Mouse (Mus musculus): ENCODE measurements around the gene Bnip3. TPM values are rescaled to one million over a fixed set of nuclear protein-coding genes. Genes with fewer than 3 reads are reported as not detected.

Gene Bnip3
- polyA plus RNA-seq, 1 experiment from 2014 or later = 313 TPM

DNA sequence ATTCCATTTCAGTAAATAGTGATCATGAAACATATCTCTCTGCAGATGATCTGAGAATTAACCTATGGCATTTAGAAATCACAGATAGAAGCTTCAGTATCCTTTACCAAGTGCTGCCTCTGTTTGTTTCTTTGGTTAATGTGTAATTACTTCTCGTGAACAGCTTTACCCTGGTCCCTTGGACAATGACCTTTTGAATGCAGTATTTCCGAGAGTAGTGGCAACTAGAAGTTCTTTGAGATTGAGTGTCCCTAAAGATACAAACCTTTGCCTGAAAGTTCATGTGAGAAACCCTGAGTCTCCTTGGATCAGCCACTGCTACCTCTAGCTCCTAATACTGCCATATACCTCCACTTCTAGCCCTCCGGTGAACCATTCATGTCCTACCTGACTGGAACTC is 36.4 kb downstream of the Bnip3 start:
- Histone ChIP-seq H3K27me3 (ENCODE audit: control insufficient read depth, insufficient read depth, low read length) (no peaks in the 10 kb centered on the region), H3K36me3 (ENCODE audit: control insufficient read depth, insufficient read depth, low read length) (peaks cover 100% of the 10 kb centered on the region), H3K27ac (replicated peaks in 1 of 2; ENCODE audit: control insufficient read depth in 1 of 2, insufficient read depth in 1 of 2, low read depth in 2 of 2, low read length in 2 of 2) (no peak overlapping the region), H3K4me1 (ENCODE audit: control insufficient read depth in 2 of 2, insufficient read depth in 2 of 2, low read length in 2 of 2) (no peaks in the 10 kb centered on the region), H3K9me3 (ENCODE audit: control insufficient read depth, low read length) (no peaks in the 10 kb centered on the region), H3K4me2 (ENCODE audit: low read length) (no peak overlapping the region), H3K9ac (ENCODE audit: low read length) (no peak overlapping the region), H3K4me3 (ENCODE audit: control insufficient read depth in 1 of 2, insufficient read depth in 1 of 2, low read depth in 1 of 2, low read length in 2 of 2) (no peak overlapping the region)
- no peak; the same call in 1 of the 2 replicates for ATAC-seq (ENCODE audit: insufficient number of reproducible peaks, insufficient read depth, low FRiP score, low read depth)
- 89% methylated on average over 3 of the region's 3 CpGs for WGBS

DNA sequence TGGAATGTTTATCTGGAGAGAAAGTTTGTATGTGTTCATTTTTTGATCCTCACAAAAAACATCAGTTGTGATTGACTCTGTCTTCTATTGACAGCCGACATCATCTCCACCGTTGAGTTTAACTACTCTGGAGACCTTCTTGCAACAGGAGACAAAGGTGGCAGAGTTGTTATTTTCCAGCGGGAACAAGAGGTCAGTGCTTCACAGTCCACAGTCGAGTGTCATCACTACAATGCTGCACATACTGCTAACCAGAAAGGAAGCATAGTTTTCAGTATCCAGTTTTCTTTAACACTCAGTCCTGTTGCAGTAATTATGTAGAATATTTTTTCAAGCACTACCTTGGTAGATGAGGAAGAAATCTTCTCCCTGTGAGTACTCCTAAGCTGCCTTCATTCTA is 41.0 kb downstream of the Bnip3 start:
- Histone ChIP-seq H3K4me1 (ENCODE audit: control insufficient read depth in 2 of 2, insufficient read depth in 2 of 2, low read length in 2 of 2) (peaks cover 0 to 5% of the 10 kb centered on the region in 2 experiments; a peak in 1 of 4 replicates), H3K27ac (replicated peaks in 1 of 2; ENCODE audit: control insufficient read depth in 1 of 2, insufficient read depth in 1 of 2, low read depth in 2 of 2, low read length in 2 of 2) (no peak overlapping the region)
- WGBS = 90% methylated on average over 4 of the region's 4 CpGs

DNA sequence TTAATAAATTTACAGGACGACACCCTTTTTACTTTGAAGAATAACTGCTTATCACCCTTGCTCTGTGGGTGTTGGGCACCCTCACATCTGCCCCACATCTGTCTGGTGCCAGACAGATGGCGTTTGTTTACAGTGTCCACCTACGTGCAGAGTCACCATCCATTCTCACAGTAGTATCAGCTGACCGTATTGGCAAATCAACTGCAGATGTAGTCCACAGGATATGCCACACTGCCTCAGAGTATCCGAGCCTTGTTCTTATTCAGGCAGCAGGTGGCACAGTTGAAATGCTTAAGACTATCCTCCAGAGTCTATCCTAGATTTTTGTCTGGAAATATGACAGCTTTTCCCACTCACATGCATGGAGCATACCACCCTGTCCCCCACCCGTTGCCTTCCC is 42.0 kb downstream of the Bnip3 start:
- 79% methylated on average over 6 of the region's 6 CpGs for WGBS
- no peak for ATAC-seq (ENCODE audit: insufficient number of reproducible peaks, insufficient read depth, low FRiP score, low read depth)
- no peak overlapping the region for H3K27ac ChIP-seq (replicated peaks in 1 of 2; ENCODE audit: control insufficient read depth in 1 of 2, insufficient read depth in 1 of 2, low read depth in 2 of 2, low read length in 2 of 2)
- H3K36me3 ChIP-seq (ENCODE audit: control insufficient read depth, insufficient read depth, low read length) = peaks cover 62% of the 10 kb centered on the region
- H3K4me3 ChIP-seq (ENCODE audit: control insufficient read depth in 1 of 2, insufficient read depth in 1 of 2, low read depth in 1 of 2, low read length in 2 of 2) = no peak overlapping the region
- no peaks in the 10 kb centered on the region for H3K9me3 ChIP-seq (ENCODE audit: control insufficient read depth, low read length)
- no peaks in the 10 kb centered on the region for H3K27me3 ChIP-seq (ENCODE audit: control insufficient read depth, insufficient read depth, low read length)
- peaks cover 0 to 5% of the 10 kb centered on the region in 2 experiments; a peak in 1 of 4 replicates for H3K4me1 ChIP-seq (ENCODE audit: control insufficient read depth in 2 of 2, insufficient read depth in 2 of 2, low read length in 2 of 2)
- no peak overlapping the region for H3K4me2 ChIP-seq (ENCODE audit: low read length)
- no peak overlapping the region for H3K9ac ChIP-seq (ENCODE audit: low read length)

More for the DNA sequence above, 41.0 kb downstream of the Bnip3 start:
- Histone ChIP-seq H3K9me3 (ENCODE audit: control insufficient read depth, low read length) (no peaks in the 10 kb centered on the region), H3K27me3 (ENCODE audit: control insufficient read depth, insufficient read depth, low read length) (no peaks in the 10 kb centered on the region), H3K9ac (ENCODE audit: low read length) (no peak overlapping the region), H3K4me2 (ENCODE audit: low read length) (no peak overlapping the region), H3K36me3 (ENCODE audit: control insufficient read depth, insufficient read depth, low read length) (peaks cover 70% of the 10 kb centered on the region), H3K4me3 (ENCODE audit: control insufficient read depth in 1 of 2, insufficient read depth in 1 of 2, low read depth in 1 of 2, low read length in 2 of 2) (no peak overlapping the region)
- ATAC-seq (ENCODE audit: insufficient number of reproducible peaks, insufficient read depth, low FRiP score, low read depth) = no peak

DNA sequence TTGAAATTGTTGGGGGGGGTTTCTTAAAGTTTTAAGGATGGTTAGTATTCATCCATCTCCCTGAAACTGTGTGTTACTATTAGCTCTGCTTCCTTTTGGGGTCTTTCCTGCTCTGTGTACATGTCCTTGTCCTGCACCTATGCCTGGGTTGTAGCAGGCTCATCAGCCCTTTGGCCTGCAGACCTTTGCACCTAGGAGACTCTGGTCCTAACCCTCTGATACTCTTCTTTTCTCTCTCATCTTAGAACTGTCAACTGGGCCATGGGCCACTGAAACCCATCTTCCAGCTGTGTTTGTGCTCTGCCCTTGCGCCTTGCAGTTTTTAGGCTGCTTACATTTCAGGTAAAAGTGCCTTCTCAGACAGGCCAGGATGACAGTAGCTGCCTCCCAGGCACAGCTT is 44.5 kb downstream of the Bnip3 start:
- H3K27ac ChIP-seq (replicated peaks in 1 of 2; ENCODE audit: control insufficient read depth in 1 of 2, insufficient read depth in 1 of 2, low read depth in 2 of 2, low read length in 2 of 2) = no peak overlapping the region
- no peak overlapping the region for H3K4me3 ChIP-seq (ENCODE audit: control insufficient read depth in 1 of 2, insufficient read depth in 1 of 2, low read depth in 1 of 2, low read length in 2 of 2)
- no peaks in the 10 kb centered on the region for H3K27me3 ChIP-seq (ENCODE audit: control insufficient read depth, insufficient read depth, low read length)
- peaks cover 48% of the 10 kb centered on the region for H3K36me3 ChIP-seq (ENCODE audit: control insufficient read depth, insufficient read depth, low read length)
- no peak overlapping the region for H3K9ac ChIP-seq (ENCODE audit: low read length)
- 94% methylated on average over 1 of the region's 1 CpGs for whole genome bisulfite sequencing
- ATAC-seq (ENCODE audit: insufficient number of reproducible peaks, insufficient read depth, low FRiP score, low read depth) = no peak
- peaks cover 0 to 5% of the 10 kb centered on the region in 2 experiments; a peak in 1 of 4 replicates for H3K4me1 ChIP-seq (ENCODE audit: control insufficient read depth in 2 of 2, insufficient read depth in 2 of 2, low read length in 2 of 2)
- H3K4me2 ChIP-seq (ENCODE audit: low read length) = no peak overlapping the region
- H3K9me3 ChIP-seq (ENCODE audit: control insufficient read depth, low read length) = no peaks in the 10 kb centered on the region

DNA sequence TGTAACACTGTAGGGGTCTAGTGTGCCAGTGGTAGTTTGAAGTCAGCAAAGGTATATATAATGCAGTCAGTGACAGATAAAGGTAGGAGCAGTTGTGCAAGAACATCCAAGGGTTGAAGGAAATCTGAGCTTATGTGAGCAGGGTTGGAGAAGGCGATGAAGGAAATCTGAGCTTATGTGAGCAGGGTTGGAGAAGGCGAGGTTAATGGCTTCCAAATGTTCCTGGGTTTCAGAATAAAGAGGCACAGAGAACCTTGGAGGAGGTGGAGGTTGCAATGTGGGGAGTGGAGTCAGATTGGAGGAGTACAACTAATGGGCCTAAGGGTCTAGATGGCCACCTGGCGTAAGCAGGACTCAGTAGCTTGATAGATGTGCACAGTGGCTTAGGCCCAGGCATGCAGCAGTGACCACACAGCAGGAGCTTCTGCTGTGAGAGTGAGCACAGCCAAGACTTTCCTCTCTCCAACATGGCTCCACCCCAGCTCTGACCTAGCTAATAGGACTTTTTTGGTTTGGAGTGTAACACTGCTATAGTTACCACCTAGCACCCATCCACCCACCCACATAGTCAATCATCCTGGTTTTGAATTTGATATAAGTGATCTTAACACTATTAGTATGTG is 45.3 kb downstream of the Bnip3 start:
- Histone ChIP-seq H3K36me3 (ENCODE audit: control insufficient read depth, insufficient read depth, low read length) (peaks cover 41% of the 10 kb centered on the region), H3K27ac (replicated peaks in 1 of 2; ENCODE audit: control insufficient read depth in 1 of 2, insufficient read depth in 1 of 2, low read depth in 2 of 2, low read length in 2 of 2) (no peak overlapping the region), H3K9me3 (ENCODE audit: control insufficient read depth, low read length) (no peaks in the 10 kb centered on the region), H3K27me3 (ENCODE audit: control insufficient read depth, insufficient read depth, low read length) (no peaks in the 10 kb centered on the region), H3K9ac (ENCODE audit: low read length) (no peak overlapping the region), H3K4me3 (ENCODE audit: control insufficient read depth in 1 of 2, insufficient read depth in 1 of 2, low read depth in 1 of 2, low read length in 2 of 2) (no peak overlapping the region), H3K4me2 (ENCODE audit: low read length) (no peak overlapping the region), H3K4me1 (ENCODE audit: control insufficient read depth in 2 of 2, insufficient read depth in 2 of 2, low read length in 2 of 2) (peaks cover 0 to 5% of the 10 kb centered on the region in 2 experiments; a peak in 1 of 4 replicates)
- no peak for ATAC-seq (ENCODE audit: insufficient number of reproducible peaks, insufficient read depth, low FRiP score, low read depth)
- WGBS = 92% methylated on average over 3 of the region's 3 CpGs

DNA sequence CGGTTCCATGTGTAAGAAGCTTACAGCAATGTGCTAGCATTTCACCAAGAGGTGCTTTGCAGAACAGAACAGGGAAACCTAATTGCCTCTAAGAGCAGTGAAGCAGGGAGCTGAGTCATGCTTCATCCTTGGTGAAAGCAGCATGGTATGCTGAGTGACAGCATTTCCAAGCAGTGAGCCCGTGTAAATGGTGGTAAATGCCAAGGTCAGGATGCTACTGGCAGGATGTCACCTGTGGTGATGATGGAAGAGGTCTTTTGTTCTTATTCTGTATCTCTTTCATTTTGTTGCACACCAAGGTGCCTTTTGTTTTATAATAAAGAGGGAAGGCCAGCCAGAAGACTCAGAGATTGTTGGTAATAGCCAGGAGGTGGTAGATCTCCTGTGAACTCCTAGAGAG is 52.6 kb downstream of the Bnip3 start:
- 62% methylated on average over 2 of the region's 2 CpGs for WGBS

DNA sequence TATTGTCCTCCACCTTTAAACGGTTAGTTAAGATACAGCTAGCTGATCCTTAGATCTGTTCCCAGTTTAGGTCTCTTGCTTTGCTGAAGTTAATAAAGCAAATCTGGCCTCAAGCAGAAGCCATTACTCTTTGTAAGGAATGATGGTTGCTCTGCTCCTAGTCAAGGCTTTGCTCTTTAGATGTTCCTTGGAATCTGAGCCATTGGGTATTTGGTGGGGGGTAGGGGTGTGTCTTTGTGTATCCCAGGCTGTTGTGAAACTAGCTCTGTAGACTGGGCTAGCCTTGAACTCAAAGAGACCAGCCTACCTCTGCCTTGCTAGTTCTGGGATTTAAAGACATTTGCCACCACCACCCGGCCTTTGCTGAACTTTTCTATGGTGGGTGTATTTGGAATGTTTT is 55.1 kb downstream of the Bnip3 start:
- no peak overlapping the region for H3K4me2 ChIP-seq (ENCODE audit: low read length)
- WGBS = 90% methylated on average over 2 of the region's 2 CpGs
- peaks cover 73% of the 10 kb centered on the region for H3K36me3 ChIP-seq (ENCODE audit: control insufficient read depth, insufficient read depth, low read length)

More for the DNA sequence above, 52.6 kb downstream of the Bnip3 start:
- Histone ChIP-seq H3K36me3 (ENCODE audit: control insufficient read depth, insufficient read depth, low read length) (peaks cover 61% of the 10 kb centered on the region), H3K4me1 (ENCODE audit: control insufficient read depth in 2 of 2, insufficient read depth in 2 of 2, low read length in 2 of 2) (peaks cover 0 to 4% of the 10 kb centered on the region in 2 experiments; a peak in 2 of 4 replicates), H3K9ac (ENCODE audit: low read length) (no peak overlapping the region), H3K4me3 (ENCODE audit: control insufficient read depth in 1 of 2, insufficient read depth in 1 of 2, low read depth in 1 of 2, low read length in 2 of 2) (no peak overlapping the region), H3K27ac (replicated peaks in 1 of 2; ENCODE audit: control insufficient read depth in 1 of 2, insufficient read depth in 1 of 2, low read depth in 2 of 2, low read length in 2 of 2) (no peak overlapping the region), H3K4me2 (ENCODE audit: low read length) (no peak overlapping the region), H3K9me3 (ENCODE audit: control insufficient read depth, low read length) (no peaks in the 10 kb centered on the region), H3K27me3 (ENCODE audit: control insufficient read depth, insufficient read depth, low read length) (no peaks in the 10 kb centered on the region)
- ATAC-seq (ENCODE audit: insufficient number of reproducible peaks, insufficient read depth, low FRiP score, low read depth) = no peak

More for the DNA sequence above, 55.1 kb downstream of the Bnip3 start:
- no peak overlapping the region for H3K9ac ChIP-seq (ENCODE audit: low read length)
- no peak overlapping the region for H3K27ac ChIP-seq (replicated peaks in 1 of 2; ENCODE audit: control insufficient read depth in 1 of 2, insufficient read depth in 1 of 2, low read depth in 2 of 2, low read length in 2 of 2)
- peaks cover 0 to 4% of the 10 kb centered on the region in 2 experiments; a peak in 2 of 4 replicates for H3K4me1 ChIP-seq (ENCODE audit: control insufficient read depth in 2 of 2, insufficient read depth in 2 of 2, low read length in 2 of 2)
- no peak for ATAC-seq (ENCODE audit: insufficient number of reproducible peaks, insufficient read depth, low FRiP score, low read depth)
- no peaks in the 10 kb centered on the region for H3K9me3 ChIP-seq (ENCODE audit: control insufficient read depth, low read length)
- no peaks in the 10 kb centered on the region for H3K27me3 ChIP-seq (ENCODE audit: control insufficient read depth, insufficient read depth, low read length)
- H3K4me3 ChIP-seq (ENCODE audit: control insufficient read depth in 1 of 2, insufficient read depth in 1 of 2, low read depth in 1 of 2, low read length in 2 of 2) = no peak overlapping the region

Data from heart, embryonic 14.5 days (tissue).